Mouse (Mus musculus) hindbrain, embryonic 14.5 days (tissue): ENCODE data around the gene Ttc21a. TPM values are rescaled to one million over a fixed set of nuclear protein-coding genes. Genes with fewer than 3 reads are reported as not detected.
A peak's percentile ranks its signal among the peaks of the same experiment; 100 is the strongest.

Experiments
- ATAC-seq: fragments of 200-750 bp; cut with Nextera tagmentation; 2 replicates; pipeline ENCODE4 v1.8.0; 2017; ENCODE audit warnings: moderate number of reproducible peaks, mild to moderate bottlenecking, moderate TSS enrichment, moderate library complexity; ENCODE audit not compliant: low FRiP score
- DNase-seq: peaks from one replicate; pipeline ENCODE4 v3.0.0-alpha.2; 2015; ENCODE audit warnings: low spot score
- H3K27ac ChIP-seq: fragments of 300-500 bp; sonication (generic); 2 replicates; pipeline ENCODE4 v1.5.1; 2014; ENCODE audit warnings: mild to moderate bottlenecking, moderate library complexity
- H3K27me3 ChIP-seq: fragments of 300-500 bp; sonication (generic); 2 replicates; pipeline ENCODE4 v1.6.1; 2014; ENCODE audit warnings: mild to moderate bottlenecking, low read length, mixed read lengths; ENCODE audit not compliant: control insufficient read depth, insufficient read depth
- H3K36me3 ChIP-seq: fragments of 300-500 bp; sonication (generic); replicated peaks from 2 replicates; pipeline ENCODE4 v1.6.1; 2014; ENCODE audit not compliant: control insufficient read depth, insufficient read depth
- H3K4me1 ChIP-seq: fragments of 300-500 bp; sonication (generic); replicated peaks from 2 replicates; pipeline ENCODE4 v1.6.1; 2014; ENCODE audit warnings: antibody characterized with exemption, low read length, mixed read lengths; ENCODE audit not compliant: control insufficient read depth, insufficient read depth
- H3K4me2 ChIP-seq: fragments of 300-500 bp; sonication (generic); replicated peaks from 2 replicates; pipeline ENCODE4 v1.6.1; 2014; ENCODE audit warnings: mild to moderate bottlenecking, moderate library complexity
- H3K4me3 ChIP-seq: fragments of 300-500 bp; sonication (generic); replicated peaks from 2 replicates; pipeline ENCODE4 v1.5.1; 2014; ENCODE audit warnings: mild to moderate bottlenecking, low read length
- H3K9ac ChIP-seq: fragments of 300-500 bp; sonication (generic); 2 replicates; pipeline ENCODE4 v1.6.1; 2014
- H3K9me3 ChIP-seq: fragments of 300-500 bp; sonication (generic); 2 replicates; pipeline ENCODE4 v1.6.1; 2016; ENCODE audit warnings: low read length; ENCODE audit not compliant: control insufficient read depth
- WGBS: fragments of 180-500 bp; shearing (Covaris S2); extraction: QIAGEN DNeasy Blood & Tissue Kit; methylation state at CpG from one replicate; pipeline ENCODE4 v1.1.7; 2014; 5-methylcytosine and 5-hydroxymethylcytosine counted together
- polyA plus RNA-seq: library from polyadenylated mRNA; unstranded; fragments of >200 nt; fragmentation: Nextera tagmentation; extraction: Ambion mirVana; gene quantifications from 2 replicates; pipeline ENCODE4 v1.2.1, GENCODE M21; 2014

Gene Ttc21a
- polyA plus RNA-seq, 1 experiment from 2014 or later: 1.2 TPM

DNA sequence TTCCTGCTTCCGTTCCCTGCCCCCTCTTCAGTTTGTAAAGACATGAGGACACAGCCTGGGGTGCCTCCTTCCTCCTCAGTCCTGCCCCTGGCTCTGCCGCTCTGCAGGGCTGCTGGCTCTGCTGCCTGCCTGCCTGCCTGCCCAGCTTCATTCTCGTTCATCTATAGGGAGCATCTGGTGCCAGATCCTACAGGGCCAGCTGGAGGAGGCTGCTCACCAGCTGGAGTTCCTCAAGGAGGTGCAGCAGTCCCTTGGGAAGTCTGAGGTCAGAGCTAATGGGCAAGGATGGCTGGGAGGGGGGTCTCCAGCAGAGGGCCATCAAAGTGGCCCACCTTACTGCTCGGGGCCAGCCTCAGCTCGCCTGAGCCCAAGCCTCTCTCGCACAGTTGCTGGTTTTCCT is 13.0 kb downstream of the Ttc21a start:
- no peaks in the 10 kb centered on the region for H3K4me1 ChIP-seq
- no peak overlapping the region for H3K4me2 ChIP-seq
- H3K27me3 ChIP-seq: no peaks in the 10 kb centered on the region
- no peaks in the 10 kb centered on the region for H3K36me3 ChIP-seq
- H3K9me3 ChIP-seq: no peaks in the 10 kb centered on the region
- ATAC-seq (no peak; the same call in 1 of the 2 replicates), DNase-seq (no peak)
- no peak overlapping the region for H3K27ac ChIP-seq
- no peak overlapping the region for H3K4me3 ChIP-seq
- H3K9ac ChIP-seq: no peak overlapping the region
- WGBS: 43% methylated on average over 6 of the region's 6 CpGs

DNA sequence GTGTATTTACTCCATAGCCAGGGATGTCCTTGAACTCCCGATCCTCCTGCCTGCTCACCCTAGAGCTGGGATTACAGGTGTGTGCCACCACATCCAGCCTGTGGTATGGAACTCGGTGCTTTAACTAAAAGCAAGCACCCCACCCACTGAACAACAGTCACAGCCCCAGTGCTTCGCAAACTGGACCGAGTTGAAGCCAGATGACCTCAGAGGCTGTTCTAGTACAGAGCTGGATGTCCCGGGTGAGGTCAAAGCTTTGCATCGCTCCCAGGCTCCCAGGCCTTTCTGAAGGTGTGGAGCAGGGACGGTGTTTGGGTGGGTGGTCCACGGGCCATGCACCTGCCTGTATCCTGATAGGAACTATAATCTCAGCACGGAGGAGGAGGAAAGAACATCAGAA is 14.0 kb downstream of the Ttc21a start:
- H3K27ac ChIP-seq: no peak overlapping the region
- no peaks in the 10 kb centered on the region for H3K36me3 ChIP-seq
- no peak overlapping the region for H3K4me3 ChIP-seq
- no peak overlapping the region for H3K9ac ChIP-seq
- no peak for DNase-seq
- no peak for ATAC-seq
- H3K9me3 ChIP-seq: no peaks in the 10 kb centered on the region
- no peaks in the 10 kb centered on the region for H3K27me3 ChIP-seq
- H3K4me2 ChIP-seq: no peak overlapping the region
- no peaks in the 10 kb centered on the region for H3K4me1 ChIP-seq
- 87% methylated on average over 9 of the region's 9 CpGs for WGBS

DNA sequence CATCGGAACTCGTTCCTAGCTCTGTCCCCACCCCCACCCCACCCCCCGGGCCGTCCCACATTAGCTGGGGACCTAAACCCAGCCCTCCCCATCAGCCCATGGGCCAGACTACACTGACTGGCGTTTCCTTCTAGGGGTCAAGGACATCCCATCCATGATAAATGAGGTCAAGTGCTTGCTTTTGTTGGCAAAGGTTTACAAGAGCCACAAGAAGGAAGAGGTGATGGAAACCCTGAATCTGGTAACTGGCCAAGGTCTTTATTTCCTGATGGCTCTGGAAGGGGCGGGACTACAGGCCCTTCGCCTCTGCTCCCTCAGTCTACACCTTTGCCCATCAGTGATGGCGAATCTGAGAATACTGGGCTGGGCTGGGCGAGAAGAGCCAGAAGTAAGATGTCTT is 21.4 kb downstream of the Ttc21a start:
- peaks cover 4% of the 10 kb centered on the region; the same call in 1 of the 2 replicates for H3K4me1 ChIP-seq
- no peak overlapping the region for H3K4me2 ChIP-seq
- no peak overlapping the region for H3K27ac ChIP-seq
- DNase-seq (no peak), ATAC-seq (no peak)
- H3K9me3 ChIP-seq: no peaks in the 10 kb centered on the region
- WGBS: 89% methylated on average over 9 of the region's 9 CpGs
- H3K4me3 ChIP-seq: no peak overlapping the region
- H3K27me3 ChIP-seq: no peaks in the 10 kb centered on the region
- H3K36me3 ChIP-seq: no peaks in the 10 kb centered on the region
- no peak overlapping the region for H3K9ac ChIP-seq

DNA sequence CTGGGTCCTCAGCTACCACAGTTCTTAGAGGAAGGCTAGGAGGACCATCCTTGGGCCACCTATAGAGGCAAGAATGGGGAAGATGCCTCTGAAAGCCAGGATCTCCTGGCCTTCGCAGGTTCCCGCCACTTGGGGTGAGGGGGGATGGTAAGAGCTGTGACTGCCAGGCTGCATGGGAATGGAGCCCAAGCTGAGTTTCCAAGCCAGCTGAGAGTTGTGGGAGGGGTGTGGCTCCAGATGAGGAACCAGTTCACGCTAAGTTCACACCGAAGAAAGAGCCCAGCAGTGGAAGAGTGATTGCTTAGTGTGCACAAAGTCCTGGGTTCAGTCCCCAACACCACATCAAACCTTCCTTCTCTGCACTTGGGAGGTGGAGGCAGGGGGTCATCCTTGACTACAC is 24.8 kb downstream of the Ttc21a start:
- H3K4me3 ChIP-seq: no peak overlapping the region
- H3K9me3 ChIP-seq: no peaks in the 10 kb centered on the region
- DNase-seq: no peak
- no peaks in the 10 kb centered on the region for H3K27me3 ChIP-seq
- no peak for ATAC-seq
- no peak overlapping the region for H3K9ac ChIP-seq
- peaks cover 4% of the 10 kb centered on the region; the same call in 1 of the 2 replicates for H3K4me1 ChIP-seq
- H3K4me2 ChIP-seq: no peak overlapping the region
- no peak overlapping the region for H3K27ac ChIP-seq
- WGBS: 77% methylated on average over 4 of the region's 4 CpGs
- no peaks in the 10 kb centered on the region for H3K36me3 ChIP-seq

DNA sequence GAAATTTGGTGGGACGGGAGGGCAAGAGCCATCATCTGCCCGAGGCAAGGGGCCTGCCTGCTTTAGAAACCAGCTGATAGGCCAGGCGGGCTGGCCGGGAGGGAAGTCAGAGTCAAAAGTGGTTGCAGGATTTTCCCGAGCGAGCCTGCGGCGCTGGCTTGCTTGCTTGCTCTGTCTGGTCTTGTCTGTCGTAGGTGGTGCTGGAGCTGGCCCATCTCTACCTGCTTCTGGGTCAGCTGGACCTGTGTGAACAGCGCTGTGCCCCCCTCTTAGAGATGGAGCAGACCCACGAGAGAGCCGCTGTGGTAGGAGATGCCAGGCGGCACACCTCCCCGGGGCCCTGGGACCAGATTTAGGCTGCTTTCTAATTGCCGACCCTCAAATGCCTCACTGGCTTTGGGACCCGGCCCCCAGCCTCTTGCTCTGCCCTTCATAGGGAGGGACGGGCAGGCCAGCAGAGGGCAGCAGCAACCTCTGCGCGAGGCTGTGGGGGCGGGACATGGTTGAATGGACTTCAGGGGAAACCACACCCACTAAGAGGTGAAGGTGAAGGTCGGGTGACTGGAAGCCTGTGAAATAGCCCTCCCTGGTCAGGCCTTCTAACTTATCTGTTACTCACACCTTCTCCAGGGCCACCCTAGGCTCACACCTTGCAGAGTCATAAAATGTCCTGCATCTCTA is 25.7 kb downstream of the Ttc21a start:
- ATAC-seq (no peak), DNase-seq (peak; percentile 53)
- H3K4me2 ChIP-seq: no peak overlapping the region
- H3K9ac ChIP-seq: no peak overlapping the region
- H3K36me3 ChIP-seq: no peaks in the 10 kb centered on the region
- H3K4me1 ChIP-seq: peaks cover 4% of the 10 kb centered on the region; the same call in 1 of the 2 replicates
- H3K27me3 ChIP-seq: no peaks in the 10 kb centered on the region
- H3K4me3 ChIP-seq: no peak overlapping the region
- H3K9me3 ChIP-seq: no peaks in the 10 kb centered on the region
- no peak overlapping the region for H3K27ac ChIP-seq
- WGBS: 17% methylated on average over 21 of the region's 21 CpGs

DNA sequence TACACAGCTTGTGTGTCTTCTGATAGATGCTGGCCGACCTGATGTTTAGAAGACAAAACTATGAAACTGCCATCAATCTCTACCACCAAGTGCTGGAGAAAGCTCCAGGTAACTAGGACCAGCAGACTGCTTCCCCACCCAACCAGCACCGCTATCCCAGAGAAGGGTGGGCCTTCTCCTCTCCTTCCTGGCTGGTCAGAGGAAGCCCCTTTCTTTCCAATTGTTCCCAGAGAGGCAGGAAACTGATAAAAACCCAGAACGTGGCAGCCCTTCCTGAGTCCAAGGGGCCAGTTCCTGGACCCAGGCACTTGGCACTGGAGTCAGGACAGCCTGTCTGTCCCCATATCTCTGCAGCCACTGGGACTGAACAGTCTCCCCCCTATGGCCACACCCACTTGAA is 26.8 kb downstream of the Ttc21a start:
- Histone ChIP-seq H3K4me1 (peaks cover 4% of the 10 kb centered on the region; the same call in 1 of the 2 replicates), H3K9ac (no peak overlapping the region), H3K4me2 (no peak overlapping the region), H3K36me3 (no peaks in the 10 kb centered on the region), H3K27me3 (no peaks in the 10 kb centered on the region), H3K9me3 (no peaks in the 10 kb centered on the region), H3K27ac (no peak overlapping the region), H3K4me3 (no peak overlapping the region)
- ATAC-seq (no peak), DNase-seq (no peak)
- 83% methylated on average over 3 of the region's 3 CpGs for WGBS

DNA sequence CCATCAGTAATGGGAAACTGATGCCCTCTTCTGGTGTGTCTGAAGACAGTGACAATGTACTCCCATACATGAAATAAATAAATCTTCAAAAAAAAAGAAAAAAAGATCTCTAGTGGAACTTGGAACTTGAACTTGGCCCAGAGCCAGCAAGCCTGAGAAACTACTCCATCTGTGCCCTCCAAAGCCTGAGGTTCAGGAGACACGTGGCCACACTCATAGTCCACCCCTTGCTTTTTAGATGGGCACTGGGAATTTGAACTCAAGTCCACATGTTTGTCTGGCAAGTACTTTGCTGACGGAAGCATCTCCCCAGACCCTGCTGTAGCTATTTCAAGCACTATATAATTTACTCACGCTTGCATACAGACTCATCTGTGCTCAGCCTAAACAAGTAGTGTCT is 27.8 kb downstream of the Ttc21a start:
- Histone ChIP-seq H3K4me3 (no peak overlapping the region), H3K4me1 (peaks cover 4% of the 10 kb centered on the region; the same call in 1 of the 2 replicates), H3K27ac (no peak overlapping the region), H3K9ac (no peak overlapping the region), H3K4me2 (no peak overlapping the region), H3K36me3 (no peaks in the 10 kb centered on the region), H3K9me3 (no peaks in the 10 kb centered on the region), H3K27me3 (no peaks in the 10 kb centered on the region)
- DNase-seq: no peak
- no peak for ATAC-seq
- 77% methylated on average over 3 of the region's 3 CpGs for WGBS

DNA sequence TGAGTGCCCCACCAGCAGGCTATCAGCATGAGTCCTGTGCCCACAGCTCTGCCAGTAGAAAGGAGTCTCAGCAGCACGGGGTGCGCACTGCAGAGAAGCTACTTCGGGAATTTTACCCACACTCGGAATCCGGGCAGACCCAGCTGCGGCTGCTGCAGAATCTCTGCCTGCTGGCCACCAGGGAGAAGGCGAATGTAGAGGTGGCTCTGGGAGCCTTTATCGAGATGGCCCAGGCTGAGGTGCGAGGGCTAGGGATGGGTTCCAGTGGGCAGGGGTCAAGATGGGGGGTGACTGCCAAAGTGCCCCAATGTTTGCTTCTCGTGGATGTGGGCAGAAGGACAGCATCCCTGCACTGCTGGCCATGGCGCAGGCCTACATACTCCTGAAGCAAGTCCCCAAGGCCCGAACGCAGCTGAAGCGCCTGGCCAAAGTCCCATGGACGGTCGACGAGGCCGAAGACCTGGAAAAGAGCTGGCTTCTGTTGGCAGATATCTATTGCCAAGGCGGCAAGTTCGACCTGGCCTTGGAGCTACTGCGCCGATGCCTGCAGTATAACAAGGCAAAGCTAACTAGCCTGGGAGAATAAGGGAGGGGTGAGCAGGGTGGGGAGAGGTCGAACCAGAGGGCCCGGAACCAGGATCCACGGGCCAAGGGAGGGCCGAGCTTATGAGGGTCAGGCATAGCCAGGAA is 29.0 kb downstream of the Ttc21a start:
- WGBS: 88% methylated on average over 26 of the region's 26 CpGs

DNA sequence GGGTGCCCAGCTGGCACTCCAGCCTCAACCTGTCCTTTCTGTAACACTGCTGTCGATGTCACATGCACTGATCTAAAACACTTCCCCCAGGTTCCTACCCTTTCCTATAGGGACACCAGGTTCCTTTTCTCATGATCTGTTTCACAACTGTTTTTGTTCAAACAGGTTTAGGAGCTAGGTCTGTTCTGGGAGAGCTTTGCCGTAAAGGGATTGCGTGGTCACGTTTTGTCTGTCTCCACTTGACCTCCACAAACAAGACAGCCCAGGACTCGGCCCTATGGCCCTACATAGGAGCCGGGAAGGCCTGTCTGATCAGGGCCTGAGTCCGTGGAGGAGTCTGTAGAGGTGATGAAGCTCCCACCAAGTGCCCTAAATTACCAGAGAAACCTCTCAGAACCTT is 32.4 kb downstream of the Ttc21a start:
- Histone ChIP-seq H3K4me1 (peaks cover 14% of the 10 kb centered on the region), H3K9me3 (no peaks in the 10 kb centered on the region), H3K27ac (no peak overlapping the region), H3K27me3 (no peaks in the 10 kb centered on the region), H3K36me3 (no peaks in the 10 kb centered on the region), H3K9ac (no peak overlapping the region), H3K4me3 (no peak overlapping the region), H3K4me2 (no peak overlapping the region)
- ATAC-seq (no peak), DNase-seq (no peak)
- WGBS: 83% methylated on average over 7 of the region's 7 CpGs

More for the DNA sequence above, 29.0 kb downstream of the Ttc21a start:
- Histone ChIP-seq H3K4me2 (no peak overlapping the region), H3K36me3 (no peaks in the 10 kb centered on the region), H3K27me3 (no peaks in the 10 kb centered on the region), H3K9me3 (no peaks in the 10 kb centered on the region), H3K4me3 (no peak overlapping the region), H3K27ac (no peak overlapping the region), H3K4me1 (peaks cover 12% of the 10 kb centered on the region), H3K9ac (no peak overlapping the region)
- DNase-seq: no peak
- no peak for ATAC-seq
